Mouse (Mus musculus) B cell, adult 67 days (primary cell): ENCODE data around the gene Dnah9. TPM values are rescaled to one million over a fixed set of nuclear protein-coding genes. Genes with fewer than 3 reads are reported as not detected.

Experiments
- total RNA-seq, 2 experiments: library from RNA; stranded (reverse); gene quantifications; 4 replicates each; pipeline ENCODE4 v1.2.4; 2023

Dnah9 gene
- not detected for total RNA-seq

GRCm38 (mm10) chr11:66167801-66168651, at the start of gene Dnah9:
Gene Dnah9 (minus strand): TSS chr11:66168551.

DNA sequence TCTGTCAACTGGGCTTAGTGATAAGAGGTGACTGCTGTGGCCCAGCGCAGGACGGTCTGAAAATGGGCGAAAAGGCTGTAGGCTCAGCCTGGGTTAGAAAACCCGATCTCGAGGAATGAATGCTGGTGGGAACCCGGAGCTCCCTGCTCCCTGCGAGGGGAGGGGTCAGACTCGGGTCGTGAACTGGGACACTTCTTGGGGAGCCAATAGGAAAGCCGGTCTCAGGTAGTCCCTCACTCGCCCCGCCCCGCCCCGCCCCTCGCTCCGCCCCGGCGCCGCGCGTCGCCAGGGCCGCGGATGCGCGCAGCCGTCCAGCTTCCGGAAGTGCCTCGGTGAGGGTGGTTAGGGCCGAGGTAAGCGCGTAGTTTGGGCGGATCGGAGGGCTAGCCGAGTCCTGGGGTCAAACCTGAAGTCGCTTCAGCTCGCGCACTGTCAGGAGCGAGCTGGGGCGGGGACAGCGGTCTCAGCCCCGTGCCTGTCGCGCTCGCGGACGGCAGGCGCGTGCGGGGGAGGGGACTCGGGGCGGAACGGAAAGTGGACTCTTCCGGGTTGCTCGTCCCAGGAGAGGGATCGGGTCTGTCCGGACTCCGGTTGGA, 361.3 kb downstream of the Dnah9 start, which contains the start of gene Zkscan6:
TSS of gene Zkscan6 (plus strand) at position 267 of the 596 bp plus-strand sequence.

GRCm38 (mm10) chr11:65788154-65788553, 380.2 kb downstream of the Dnah9 start, which contains the start of gene Map2k4:
Gene Map2k4 (minus strand): TSS chr11:65788297.

